Mouse (Mus musculus) forebrain, embryonic 11.5 days (tissue): ENCODE measurements around the gene Dmrta2. TPM values are rescaled to one million over a fixed set of nuclear protein-coding genes. Genes with fewer than 3 reads are reported as not detected.

Experiments used
- ATAC-seq: fragments of 200-750 bp; cut with Nextera tagmentation; replicated peaks from 2 replicates; pipeline ENCODE4 v1.8.0; 2017; ENCODE audit warnings: moderate TSS enrichment; ENCODE audit not compliant: low FRiP score
- DNase-seq: peaks from one replicate; pipeline ENCODE4 v3.0.0-alpha.2; 2017; ENCODE audit warnings: low spot score
- H3K27ac ChIP-seq: fragments of 300-500 bp; sonication (generic); 2 replicates; pipeline ENCODE4 v1.5.1; 2014; ENCODE audit warnings: low read depth, low read length
- H3K27me3 ChIP-seq: fragments of 300-500 bp; sonication (generic); 2 replicates; pipeline ENCODE4 v1.6.1; 2014; ENCODE audit warnings: mild to moderate bottlenecking, low read length, mixed read lengths; ENCODE audit not compliant: control insufficient read depth, insufficient read depth
- H3K36me3 ChIP-seq: fragments of 300-500 bp; sonication (generic); 2 replicates; pipeline ENCODE4 v1.6.1; 2014; ENCODE audit warnings: mild to moderate bottlenecking, low read length, moderate library complexity, mixed read lengths; ENCODE audit not compliant: control insufficient read depth, insufficient read depth
- H3K4me1 ChIP-seq: fragments of 300-500 bp; sonication (generic); replicated peaks from 2 replicates; pipeline ENCODE4 v1.6.1; 2014; ENCODE audit warnings: low read length, mixed read lengths; ENCODE audit not compliant: control insufficient read depth, insufficient read depth
- H3K4me2 ChIP-seq: fragments of 300-500 bp; sonication (generic); 2 replicates; pipeline ENCODE4 v1.6.1; 2014; ENCODE audit warnings: low read depth, mild to moderate bottlenecking, low read length, moderate library complexity, mixed read lengths; ENCODE audit not compliant: severe bottlenecking
- H3K4me3 ChIP-seq: fragments of 300-500 bp; sonication (generic); 2 replicates; pipeline ENCODE4 v1.5.1; 2014; ENCODE audit warnings: low read depth, low read length
- H3K9ac ChIP-seq: fragments of 300-500 bp; sonication (generic); 2 replicates; pipeline ENCODE4 v1.6.1; 2014; ENCODE audit warnings: low read length
- H3K9me3 ChIP-seq: fragments of 300-500 bp; sonication (generic); 2 replicates; pipeline ENCODE4 v1.6.1; 2016; ENCODE audit warnings: low read length, mixed read lengths; ENCODE audit not compliant: control insufficient read depth
- WGBS: fragments of 180-500 bp; shearing (Covaris S2); extraction: QIAGEN DNeasy Blood & Tissue Kit; methylation state at CpG from one replicate; pipeline ENCODE4 v1.1.7; 2014; 5-methylcytosine and 5-hydroxymethylcytosine counted together
- polyA plus RNA-seq: library from polyadenylated mRNA; unstranded; fragments of >200 nt; fragmentation: Nextera tagmentation; extraction: Ambion mirVana; gene quantifications from 2 replicates; pipeline ENCODE4 v1.2.1, GENCODE M21; 2014

Dmrta2 gene
- polyA plus RNA-seq, 1 experiment from 2014 or later = 12.5 TPM

GRCm38 (mm10) chr4:109986748-109987355 lies 9.0 kb downstream of the Dmrta2 start:
- Histone ChIP-seq H3K9ac (peak overlapping the region; percentile 97), H3K4me1 (peaks cover 18% of the 10 kb centered on the region), H3K36me3 (no peaks in the 10 kb centered on the region), H3K9me3 (no peaks in the 10 kb centered on the region), H3K4me2 (peak overlapping the region; percentile 21; the same call in 1 of the 2 replicates), H3K27me3 (peaks cover 56% of the 10 kb centered on the region), H3K4me3 (no peak overlapping the region), H3K27ac (no peak overlapping the region; the same call in 1 of the 2 replicates)
- ATAC-seq (no peak), DNase-seq (peak; percentile 54)
- WGBS = 6% methylated on average over 13 of the region's 13 CpGs

GRCm38 (mm10) chr4:109987560-109988362 lies 9.9 kb downstream of the Dmrta2 start:
- WGBS = 3% methylated on average over 18 of the region's 20 CpGs
- peaks cover 14% of the 10 kb centered on the region for H3K4me1 ChIP-seq
- no peak overlapping the region for H3K4me3 ChIP-seq
- no peak overlapping the region for H3K27ac ChIP-seq
- peak overlapping the region; percentile 21; the same call in 1 of the 2 replicates for H3K4me2 ChIP-seq
- ATAC-seq = no peak
- H3K9me3 ChIP-seq = no peaks in the 10 kb centered on the region
- peak overlapping the region; percentile 39; the same call in 1 of the 2 replicates for H3K9ac ChIP-seq
- DNase-seq = peak; percentile 71
- peaks cover 49% of the 10 kb centered on the region for H3K27me3 ChIP-seq
- no peaks in the 10 kb centered on the region for H3K36me3 ChIP-seq

- 6% methylated on average over 5 of the region's 5 CpGs for WGBS
- ATAC-seq (no peak), DNase-seq (no peak)
- peaks cover 14% of the 10 kb centered on the region for H3K4me1 ChIP-seq
- H3K9me3 ChIP-seq = no peaks in the 10 kb centered on the region
- H3K27me3 ChIP-seq = peaks cover 47% of the 10 kb centered on the region
- no peak overlapping the region for H3K27ac ChIP-seq
- no peaks in the 10 kb centered on the region for H3K36me3 ChIP-seq
- no peak overlapping the region for H3K9ac ChIP-seq
- H3K4me2 ChIP-seq = 0 out of 2 replicates have a peak overlapping the region, but pooled peaks have one; percentile 8
- no peak overlapping the region for H3K4me3 ChIP-seq
These were observed 10.6 kb downstream of the Dmrta2 start for GRCm38 (mm10) chr4:109988411-109988810.

DNA sequence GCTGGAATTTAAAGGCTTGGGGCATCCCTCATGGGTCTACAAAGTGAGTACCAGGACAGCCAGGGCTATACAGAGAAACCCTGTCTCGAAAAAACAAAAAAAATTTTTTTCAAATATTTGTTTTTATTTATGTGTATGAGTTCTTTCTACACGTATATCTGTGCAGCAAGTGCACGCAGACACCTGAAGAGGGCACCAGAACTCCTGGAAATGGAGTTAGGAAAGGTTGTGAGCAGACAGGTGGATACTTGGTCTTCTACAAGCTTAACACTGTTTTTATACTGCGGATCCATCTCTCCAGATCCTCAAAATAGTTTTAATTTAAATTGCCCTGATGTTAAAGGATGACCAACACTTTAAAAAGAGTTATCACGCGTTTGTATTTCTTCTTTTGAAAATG lies 11.4 kb downstream of the Dmrta2 start:
- Histone ChIP-seq H3K4me2 (no peak overlapping the region), H3K27me3 (peaks cover 41% of the 10 kb centered on the region), H3K9me3 (no peaks in the 10 kb centered on the region), H3K27ac (no peak overlapping the region), H3K4me3 (no peak overlapping the region), H3K36me3 (no peaks in the 10 kb centered on the region), H3K9ac (no peak overlapping the region), H3K4me1 (peaks cover 14% of the 10 kb centered on the region)
- DNase-seq = no peak
- ATAC-seq = no peak
- WGBS = 41% methylated on average over 6 of the region's 6 CpGs

GRCm38 (mm10) chr4:110006044-110006443 lies 28.2 kb downstream of the Dmrta2 start:
- H3K4me1 ChIP-seq = no peaks in the 10 kb centered on the region
- ATAC-seq = no peak

DNA sequence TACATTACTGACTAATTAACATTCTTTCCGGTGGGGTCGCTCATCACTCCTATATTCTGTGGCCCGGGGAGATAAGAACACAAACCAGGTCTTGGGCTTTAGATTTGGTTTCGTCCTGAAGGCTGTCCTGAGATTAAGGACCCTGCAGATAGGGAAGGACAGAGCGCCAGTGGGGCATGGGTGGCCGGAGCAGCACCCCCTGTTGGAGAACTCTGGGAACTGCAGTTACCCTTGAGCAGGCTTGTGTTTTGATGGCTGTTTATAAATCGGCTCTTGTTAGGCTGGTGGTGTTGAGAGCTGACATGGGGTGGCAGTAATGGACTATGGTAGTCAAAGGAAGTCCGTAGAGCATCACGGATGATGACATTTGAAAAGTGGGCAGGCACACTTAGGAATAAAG lies 41.3 kb downstream of the Dmrta2 start:
- H3K27me3 ChIP-seq = peaks cover 7% of the 10 kb centered on the region
- WGBS = 42% methylated on average over 9 of the region's 9 CpGs
- no peak overlapping the region for H3K4me2 ChIP-seq

More at GRCm38 (mm10) chr4:110006044-110006443, 28.2 kb downstream of the Dmrta2 start:
- Histone ChIP-seq H3K36me3 (no peaks in the 10 kb centered on the region), H3K9ac (no peak overlapping the region), H3K27ac (no peak overlapping the region), H3K4me3 (no peak overlapping the region), H3K27me3 (no peaks in the 10 kb centered on the region), H3K9me3 (no peaks in the 10 kb centered on the region), H3K4me2 (no peak overlapping the region)
- DNase-seq = no peak
- WGBS = 91% methylated on average over 1 of the region's 1 CpGs

GRCm38 (mm10) chr4:110020255-110020654 lies 42.4 kb downstream of the Dmrta2 start:
- Histone ChIP-seq H3K9ac (no peak overlapping the region; the same call in 1 of the 2 replicates), H3K4me3 (no peak overlapping the region), H3K4me2 (peak overlapping the region; percentile 48), H3K36me3 (no peaks in the 10 kb centered on the region), H3K27ac (no peak overlapping the region), H3K27me3 (peaks cover 7% of the 10 kb centered on the region), H3K9me3 (no peaks in the 10 kb centered on the region), H3K4me1 (0 out of 2 replicates have a peak, but pooled peaks cover 4% of the 10 kb centered on the region)
- WGBS = 9% methylated on average over 12 of the region's 12 CpGs
- ATAC-seq (peak; percentile 60), DNase-seq (peak; percentile 92)

More for the DNA sequence above, 41.3 kb downstream of the Dmrta2 start:
- no peaks in the 10 kb centered on the region for H3K36me3 ChIP-seq
- no peak overlapping the region for H3K4me3 ChIP-seq
- no peak for ATAC-seq
- no peak overlapping the region for H3K9ac ChIP-seq
- 0 out of 2 replicates have a peak, but pooled peaks cover 4% of the 10 kb centered on the region for H3K4me1 ChIP-seq
- no peak overlapping the region for H3K27ac ChIP-seq
- DNase-seq = peak; percentile 78
- no peaks in the 10 kb centered on the region for H3K9me3 ChIP-seq

DNA sequence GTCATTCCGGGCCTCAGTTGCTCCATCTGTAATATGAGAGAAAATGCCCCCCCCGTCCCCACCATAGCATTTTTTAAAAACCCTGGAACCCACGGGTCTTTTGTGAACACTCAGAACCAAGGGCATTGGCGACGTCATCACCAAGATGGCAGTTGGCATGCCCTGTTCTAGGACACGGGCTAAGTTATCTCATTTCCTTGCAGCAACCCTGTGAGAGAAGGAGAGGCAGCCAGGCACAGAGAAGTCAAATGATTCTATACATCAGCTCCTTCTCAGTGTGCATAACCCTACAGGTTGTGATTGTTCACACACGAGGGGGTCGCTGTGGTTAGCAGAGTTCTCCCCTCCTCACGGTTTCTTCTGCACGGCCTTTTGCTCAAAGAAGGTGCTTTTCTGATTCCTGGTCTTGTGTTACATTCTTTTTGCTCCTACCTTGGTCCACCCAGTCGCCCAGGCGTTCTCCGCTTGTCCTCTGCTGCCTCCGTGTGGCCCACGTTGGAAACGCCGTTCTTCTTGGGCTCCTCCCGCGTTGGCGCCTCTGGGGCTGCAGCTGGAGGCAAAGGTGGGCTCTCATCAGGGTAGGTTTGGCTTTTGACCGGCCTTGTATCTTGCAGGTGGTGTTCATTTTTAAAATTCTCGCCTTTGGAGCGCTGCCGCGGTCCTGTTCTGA lies 44.2 kb downstream of the Dmrta2 start:
- Histone ChIP-seq H3K9me3 (no peaks in the 10 kb centered on the region), H3K4me2 (peak overlapping the region; percentile 22; the same call in 1 of the 2 replicates), H3K9ac (no peak overlapping the region; the same call in 1 of the 2 replicates), H3K27ac (no peak overlapping the region), H3K27me3 (peaks cover 7% of the 10 kb centered on the region), H3K4me1 (0 out of 2 replicates have a peak, but pooled peaks cover 4% of the 10 kb centered on the region), H3K36me3 (no peaks in the 10 kb centered on the region), H3K4me3 (no peak overlapping the region)
- peak; percentile 43 for ATAC-seq
- 16% methylated on average over 25 of the region's 25 CpGs for WGBS
- peak; percentile 94 for DNase-seq
